Mouse (Mus musculus) lung, adult 18-20 months (tissue): ENCODE results near the gene Nif3l1.

Source experiments
- DNase-seq, 2 experiments: peaks; one replicate each; pipeline ENCODE4 v3.0.0; 2022; ENCODE audit warnings: mixed read lengths in 2 of 2

The Nif3l1 gene

DNA sequence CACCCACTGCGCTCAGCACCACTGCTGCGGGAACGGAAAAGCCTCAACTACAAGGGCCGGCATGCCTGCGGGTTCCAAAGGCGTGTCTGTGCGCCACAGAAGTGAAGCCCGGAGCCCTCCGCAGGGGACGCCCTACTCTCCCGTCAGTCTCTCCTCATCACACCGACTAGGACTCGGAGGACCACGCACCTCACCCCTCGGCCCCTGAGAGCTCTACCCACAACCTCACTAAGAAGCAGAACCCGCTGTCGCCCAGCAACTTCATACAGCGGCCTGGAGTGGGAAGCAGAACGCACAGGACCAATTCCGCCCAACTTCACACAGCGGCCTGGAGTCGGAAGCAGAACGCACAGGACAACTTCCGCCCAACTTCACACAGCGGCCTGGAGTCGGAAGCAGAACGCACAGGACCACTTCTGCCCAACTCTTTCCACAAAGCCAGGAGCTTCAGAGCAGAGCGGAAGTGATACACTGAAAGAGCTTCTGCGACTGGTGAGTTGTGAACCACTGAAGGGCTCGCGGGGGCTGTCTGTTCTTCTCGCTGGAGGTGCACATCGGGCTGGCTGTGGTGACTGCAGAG, at the start of gene Nif3l1, which contains the start of gene Ppil3:
Nif3l1 (plus strand) TSS at position 9 of the 580 bp plus-strand sequence.
Ppil3 (minus strand) TSS at position 344 of the 580 bp plus-strand sequence.
- DNase-seq, result peak; percentile 88 to 89

DNA sequence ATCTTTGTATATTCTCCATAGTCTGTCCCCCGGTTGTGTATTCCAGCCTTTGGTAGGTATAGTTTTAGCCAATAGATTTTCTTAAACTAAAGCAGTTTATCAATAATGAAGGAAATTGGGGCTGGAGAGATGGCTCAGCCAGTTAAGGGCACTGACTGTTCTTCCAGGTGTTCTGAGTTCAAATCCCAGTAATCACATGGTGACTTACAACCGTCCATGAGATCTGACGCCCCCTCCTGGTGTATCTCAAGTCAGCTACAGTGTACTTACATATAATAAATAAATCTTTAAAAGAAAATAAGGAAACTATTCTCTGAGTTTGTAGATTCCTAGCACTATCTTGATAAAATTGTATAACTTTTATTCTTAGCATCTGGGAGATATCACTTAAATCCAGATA, 49.6 kb upstream of the Nif3l1 start:
- no peak for DNase-seq

DNA sequence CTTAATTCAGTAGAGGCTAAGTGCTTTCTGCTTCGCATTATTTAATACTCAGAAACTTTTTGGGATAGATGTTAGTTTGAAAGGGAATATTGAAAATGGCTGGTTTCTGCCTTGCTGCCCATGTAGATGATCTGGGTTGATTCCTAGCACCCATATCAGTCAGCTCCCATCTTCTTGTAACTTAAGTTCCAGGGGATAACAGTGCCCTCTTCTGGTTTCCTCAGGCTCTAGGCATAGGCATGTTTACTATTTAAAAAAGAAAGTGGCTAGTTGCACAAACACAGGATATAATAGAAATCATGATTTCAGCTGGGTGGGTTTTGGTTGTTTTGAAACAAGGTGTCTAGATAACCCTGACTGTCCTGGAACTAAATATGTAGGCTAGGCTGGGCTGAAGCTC, 48.8 kb upstream of the Nif3l1 start:
- DNase-seq, result no peak

DNA sequence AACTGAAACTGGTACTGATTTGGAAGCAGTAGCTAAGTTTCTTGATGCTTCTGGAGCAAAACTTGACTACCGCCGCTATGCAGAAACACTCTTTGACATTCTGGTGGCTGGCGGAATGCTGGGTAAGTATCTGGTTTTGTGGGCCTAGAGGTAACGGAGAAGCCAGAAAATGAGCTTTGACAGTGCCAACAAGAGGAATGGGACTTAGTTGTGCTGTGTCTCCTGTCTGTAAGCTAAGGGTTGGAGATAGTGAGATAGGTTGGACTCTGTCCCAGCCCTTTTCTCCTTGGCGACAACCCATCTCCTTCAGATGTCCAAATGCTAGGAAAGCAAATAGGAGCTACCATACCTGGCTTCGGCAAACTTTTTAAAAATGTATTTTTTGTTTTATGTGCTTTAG, 47.2 kb upstream of the Nif3l1 start:
- DNase-seq, result no peak

DNA sequence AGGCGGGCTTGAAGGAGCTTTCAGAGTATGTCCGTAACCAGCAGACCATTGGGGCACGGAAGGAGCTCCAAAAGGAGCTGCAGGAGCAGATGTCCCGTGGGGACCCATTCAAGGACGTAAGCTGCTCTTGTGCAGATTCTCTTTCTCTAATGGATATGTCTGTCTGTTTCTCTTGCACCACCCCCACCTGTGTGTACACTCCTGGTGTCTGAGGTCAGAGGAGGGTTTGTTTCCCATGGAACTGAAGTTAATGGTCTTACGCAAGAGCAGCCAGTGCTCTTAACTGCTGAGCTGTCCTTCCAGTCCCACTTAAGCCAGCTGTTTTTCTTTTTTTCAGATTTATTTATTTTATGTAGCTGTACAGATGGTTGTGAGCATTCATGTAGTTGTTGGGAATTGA, 43.6 kb upstream of the Nif3l1 start:
- DNase-seq, result peak in 1 of 2 experiments; percentile 45

DNA sequence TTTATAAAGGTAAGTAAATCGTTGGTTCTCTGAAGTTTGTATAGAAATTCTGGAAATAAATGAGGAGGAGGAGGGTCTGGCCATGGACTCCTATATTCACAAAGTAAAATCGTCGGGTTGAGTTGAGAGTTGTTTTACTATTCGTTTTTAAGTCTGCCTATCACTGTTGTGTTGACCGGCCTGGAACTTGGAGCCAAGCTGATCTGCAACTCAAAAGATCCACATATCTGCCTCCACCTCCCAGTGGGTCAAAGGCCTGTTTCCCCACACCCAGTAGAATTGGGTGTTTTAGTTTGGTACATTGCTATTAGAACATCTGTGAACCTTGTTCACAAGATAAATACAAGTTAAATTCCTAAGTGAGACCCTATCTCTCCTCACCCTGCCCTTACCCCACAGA, 41.2 kb upstream of the Nif3l1 start:
- no peak for DNase-seq

DNA sequence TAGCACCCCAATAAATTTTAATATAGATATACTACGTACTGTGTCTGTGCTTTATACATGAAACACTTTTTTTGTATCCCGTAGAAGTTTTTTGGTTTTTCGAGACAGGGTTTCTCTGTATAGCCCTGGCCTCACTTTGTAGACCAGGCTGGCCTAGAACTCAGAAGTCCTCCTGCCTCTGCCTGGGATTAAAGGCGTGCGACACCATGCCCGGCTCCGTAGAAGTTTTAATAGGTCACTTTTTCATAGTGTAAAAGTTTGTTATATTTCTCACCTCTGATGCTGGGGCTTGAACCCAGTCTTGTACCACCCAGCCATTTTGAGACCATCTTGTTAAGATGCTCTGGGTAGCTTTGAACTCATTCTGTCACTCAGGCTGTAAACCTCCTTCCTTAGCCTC, 37.6 kb upstream of the Nif3l1 start:
- DNase-seq, result no peak

DNA sequence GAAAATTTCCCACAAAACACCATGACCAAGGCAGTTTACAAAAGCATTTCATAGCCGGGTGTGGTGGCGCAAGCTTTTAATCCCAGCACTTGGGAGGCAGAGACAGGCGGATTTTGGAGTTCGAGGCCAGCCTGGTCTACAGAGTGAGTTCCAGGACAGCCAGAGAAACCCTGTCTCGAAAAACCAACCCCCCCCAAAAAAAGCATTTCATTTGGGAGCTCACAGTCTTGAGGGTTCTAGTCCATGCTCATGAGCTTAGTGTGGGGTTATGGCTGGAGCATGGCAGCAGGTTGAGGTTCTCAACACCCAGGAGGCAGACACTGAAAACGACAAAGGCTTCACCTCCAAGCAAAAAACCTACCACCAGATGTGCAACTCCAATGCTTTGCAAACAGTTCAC, 36.8 kb upstream of the Nif3l1 start:
- DNase-seq, result no peak

DNA sequence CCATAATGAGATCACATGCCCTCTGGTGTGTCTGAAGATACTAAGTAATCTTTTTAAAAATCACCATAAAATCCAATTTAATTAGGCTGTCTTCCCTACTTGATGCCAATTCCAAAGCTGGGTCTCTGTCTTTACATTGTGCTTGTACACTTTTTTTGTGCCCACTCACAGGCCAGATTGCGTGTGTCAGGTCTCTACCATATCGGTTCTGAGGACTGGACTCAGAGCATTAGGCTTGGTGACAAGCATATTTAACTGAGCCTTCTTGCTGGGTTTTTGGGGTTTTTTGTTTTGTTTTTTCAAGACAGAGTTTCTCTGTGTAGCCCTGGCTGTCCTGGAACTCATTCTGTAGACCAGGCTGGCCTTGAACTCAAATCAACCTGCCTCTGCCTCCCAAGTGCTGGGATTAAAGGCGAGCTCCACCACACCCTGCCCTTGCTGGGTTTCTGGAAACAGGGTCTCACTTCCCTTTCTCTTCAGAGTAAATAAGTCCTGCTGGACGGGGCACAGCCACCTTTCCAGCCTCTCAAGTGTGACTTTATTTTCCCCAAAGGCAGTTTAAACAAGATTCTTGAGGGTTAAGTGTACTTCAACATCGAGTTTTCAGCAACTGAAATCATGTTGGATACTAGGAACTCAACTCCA, 35.3 kb upstream of the Nif3l1 start:
- DNase-seq, result no peak

DNA sequence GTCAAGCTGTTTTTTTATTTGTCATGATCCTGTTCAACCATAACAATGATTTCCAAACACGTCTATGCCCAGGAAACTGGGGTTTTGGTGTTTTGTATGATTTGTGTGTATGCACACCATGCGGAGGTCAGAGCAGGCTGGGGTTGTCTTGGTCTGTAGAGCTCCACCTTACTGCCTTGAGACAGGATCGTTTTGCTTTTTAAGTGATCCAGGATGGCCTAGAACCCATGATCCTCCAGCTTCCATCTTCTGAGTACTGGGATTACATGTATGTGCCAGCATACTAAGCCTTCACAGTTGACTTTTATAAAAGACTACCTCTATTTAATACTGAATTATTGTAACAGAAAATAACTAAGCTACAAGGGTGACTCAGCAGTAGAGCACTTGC, 34.8 kb upstream of the Nif3l1 start:
- DNase-seq, result no peak

DNA sequence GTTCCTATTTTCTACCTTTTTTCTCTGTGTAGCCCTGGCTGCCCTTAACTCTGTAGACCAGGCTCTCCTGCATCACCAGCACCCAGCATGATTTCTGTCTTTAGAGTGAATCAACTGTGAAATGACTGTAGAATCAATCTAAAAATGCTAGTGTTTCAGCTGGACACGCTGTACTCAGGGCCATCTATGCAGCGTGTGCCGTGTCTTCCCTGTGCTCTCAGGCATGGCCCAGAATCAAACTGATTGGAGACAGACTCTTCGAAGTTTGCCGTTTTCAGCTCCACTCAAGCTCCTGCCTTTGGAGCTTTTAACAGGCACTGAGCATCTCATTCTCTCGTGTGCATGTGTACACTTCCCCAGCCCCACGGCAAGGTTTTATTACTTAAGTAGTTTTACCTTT, 34.2 kb upstream of the Nif3l1 start:
- DNase-seq, result no peak

DNA sequence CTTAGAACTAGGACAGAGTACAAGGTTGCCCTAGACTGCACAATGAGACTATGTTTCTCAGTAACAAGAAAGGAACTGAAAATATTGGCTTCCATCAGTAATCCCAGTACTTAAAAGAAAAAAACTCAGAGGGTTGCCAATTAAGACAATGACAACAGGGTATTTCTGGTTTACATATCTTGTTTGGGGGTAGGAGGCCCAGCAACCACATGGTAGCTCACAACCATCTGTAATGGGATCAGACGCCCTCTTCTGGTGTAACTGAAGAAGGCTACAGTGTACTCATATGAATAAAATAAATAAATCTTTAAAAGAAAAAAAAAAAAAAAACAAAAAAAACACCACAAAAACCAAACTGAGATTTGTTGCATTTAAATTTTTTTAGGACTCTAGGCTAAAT, 29.5 kb upstream of the Nif3l1 start:
- DNase-seq, result no peak

DNA sequence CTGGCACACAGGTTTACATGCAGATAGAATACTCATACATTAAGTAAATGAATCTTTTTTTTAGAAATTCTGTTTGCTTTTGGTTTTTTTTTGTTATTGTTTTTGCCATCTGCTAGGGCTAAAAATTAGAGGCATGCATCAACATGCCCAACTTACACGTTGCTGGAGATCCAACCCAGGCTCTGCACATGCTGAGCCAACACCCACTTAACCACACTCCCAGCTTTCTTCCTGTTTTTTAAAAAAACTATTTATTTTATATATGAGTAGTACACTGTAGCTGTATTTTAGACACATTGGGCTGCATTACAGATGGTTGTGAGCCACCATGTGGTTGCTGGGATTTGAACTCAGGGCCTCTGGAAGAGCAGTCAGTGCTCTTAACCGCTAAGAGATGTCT, 28.9 kb upstream of the Nif3l1 start:
- no peak for DNase-seq

DNA sequence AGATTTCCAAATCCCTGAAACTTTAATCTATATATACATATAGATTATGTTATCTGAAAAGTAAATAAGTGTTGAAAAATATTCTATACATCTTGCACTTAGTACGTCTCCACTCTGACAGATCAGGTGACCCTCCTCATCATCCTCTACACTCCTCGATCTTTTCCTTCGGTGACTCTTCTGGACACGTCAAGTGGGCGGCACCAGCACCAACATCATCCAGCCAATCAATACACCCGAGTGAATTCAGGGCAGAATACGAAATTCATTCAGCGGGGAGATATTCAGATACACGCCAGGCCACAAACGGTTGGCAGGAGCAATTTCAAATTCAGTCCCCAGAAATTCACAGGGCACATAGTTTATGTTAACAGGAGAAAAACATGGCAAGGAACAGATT, 24.9 kb upstream of the Nif3l1 start:
- no peak for DNase-seq

DNA sequence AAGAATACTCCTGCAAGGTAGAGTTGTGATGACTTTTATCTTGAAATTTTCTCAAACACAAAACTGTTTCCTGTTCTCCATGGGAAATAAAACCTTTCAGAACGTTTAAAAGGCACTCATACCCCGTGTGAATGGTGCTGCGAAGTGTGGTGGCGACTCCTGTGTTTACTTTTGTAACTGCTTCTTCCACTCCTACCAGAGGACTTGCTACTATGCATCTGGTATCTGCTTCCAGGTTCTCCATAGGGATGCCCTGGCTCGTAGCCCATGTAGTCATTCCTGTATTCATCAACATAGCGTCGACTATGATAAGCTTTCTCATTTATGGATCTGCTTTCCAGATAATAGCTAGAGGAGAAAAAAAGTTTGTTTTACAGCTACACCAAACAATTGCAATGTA, 24.0 kb upstream of the Nif3l1 start:
- DNase-seq, result no peak

DNA sequence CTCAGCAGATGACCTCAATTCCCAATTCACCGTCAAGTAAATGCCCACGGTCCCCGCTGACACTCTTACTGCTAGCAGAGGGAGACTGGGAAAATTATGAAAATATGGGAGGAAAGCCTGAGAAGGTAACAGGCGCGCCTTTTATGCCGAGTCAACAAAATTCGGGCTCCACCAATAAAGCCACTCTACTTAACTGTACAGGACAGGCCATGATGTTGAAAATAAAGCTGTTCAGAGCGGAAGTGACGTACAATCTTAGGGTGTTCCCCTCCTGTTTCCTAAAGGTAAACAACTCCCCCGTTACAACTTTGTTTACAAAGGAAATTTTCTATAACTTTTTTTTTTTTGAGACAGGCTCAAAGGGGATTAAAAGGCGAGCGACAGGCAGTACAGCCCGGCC, 22.1 kb upstream of the Nif3l1 start:
- DNase-seq, result peak; percentile 45 to 81

DNA sequence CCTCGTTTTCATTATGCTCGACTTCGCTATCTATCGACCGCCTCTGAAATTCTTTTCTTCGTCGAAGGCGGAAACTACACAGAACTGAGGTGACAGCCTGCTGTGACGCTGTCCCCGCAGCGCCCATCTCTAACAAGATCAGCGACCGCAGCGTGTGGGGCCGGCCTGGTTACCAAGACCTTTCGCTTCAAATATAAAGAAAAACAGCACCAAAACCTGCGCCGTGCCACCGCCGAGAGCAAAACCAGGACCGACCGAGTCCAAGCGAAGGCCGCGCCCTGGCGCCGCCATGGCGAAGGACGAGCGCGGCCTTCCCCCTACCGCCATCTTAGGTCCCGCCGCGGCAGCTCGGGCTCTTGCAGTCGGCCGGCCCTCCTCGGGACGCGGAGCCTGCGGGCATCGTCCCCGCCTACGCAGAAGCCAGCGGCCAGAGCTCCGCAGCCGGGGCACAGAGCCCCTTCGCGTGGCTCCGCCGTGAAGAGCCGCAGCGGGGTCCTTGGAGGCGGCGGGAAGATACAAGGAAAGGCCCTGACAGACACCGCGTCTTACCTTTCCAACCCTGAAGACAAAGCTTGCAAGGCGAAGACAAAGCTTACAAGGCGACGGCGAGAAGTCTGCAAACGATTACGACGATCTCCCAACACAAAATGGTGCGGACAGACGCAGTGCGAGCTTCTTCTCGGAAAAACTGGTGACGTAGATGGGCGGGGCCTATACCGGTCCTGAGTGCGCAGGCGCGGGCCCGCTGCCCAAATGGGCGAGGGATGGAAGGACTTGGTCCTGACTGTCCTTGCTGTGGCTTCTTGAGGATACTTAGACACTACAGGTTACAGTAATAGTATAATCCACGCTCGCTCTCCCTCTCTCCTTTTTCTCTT, 21.3 kb upstream of the Nif3l1 start, which contains the start of gene Clk1:
Clk1 (minus strand) TSS at position 696 of the 878 bp plus-strand sequence.
- peak; percentile 97 to 98 for DNase-seq

DNA sequence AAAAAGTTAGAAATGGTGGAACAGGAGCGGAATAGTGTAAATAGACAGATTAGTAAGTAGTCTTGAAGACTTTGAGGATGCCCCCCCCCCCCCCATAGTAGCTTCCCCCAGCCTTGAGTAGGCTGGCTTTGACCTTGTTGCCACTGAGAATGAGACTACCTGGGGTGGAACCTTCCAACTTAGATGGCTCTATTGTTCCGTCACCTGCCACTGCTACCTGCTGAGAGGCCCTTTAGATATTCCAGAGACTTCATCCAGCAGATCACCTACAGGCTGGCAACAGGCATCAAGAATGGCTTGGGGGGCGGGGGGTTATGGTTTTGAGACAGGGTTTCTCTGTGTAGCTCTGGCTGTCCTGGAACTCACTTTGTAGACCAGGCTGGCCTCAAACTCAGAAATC, 20.4 kb upstream of the Nif3l1 start:
- DNase-seq, result no peak

DNA sequence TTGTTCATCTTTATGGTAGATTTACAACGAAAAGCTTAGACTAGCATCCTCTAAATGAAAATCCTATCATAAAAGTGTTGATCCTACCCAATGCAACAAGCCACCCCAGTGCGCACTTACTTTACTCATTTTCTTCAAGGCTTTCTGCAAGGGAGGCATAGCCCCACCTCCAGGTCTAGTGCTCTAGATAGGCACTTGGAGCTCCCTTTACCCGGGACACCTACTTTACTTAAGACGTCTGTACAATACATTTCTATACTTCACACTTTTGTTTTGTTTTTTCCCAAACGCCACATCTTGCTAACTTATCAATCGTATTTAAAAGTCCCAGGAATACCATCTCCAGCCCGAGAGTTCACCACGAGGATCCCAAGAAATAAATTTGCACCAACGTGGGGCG, 260 bp upstream of the Nif3l1 start:
- DNase-seq, result no peak

DNA sequence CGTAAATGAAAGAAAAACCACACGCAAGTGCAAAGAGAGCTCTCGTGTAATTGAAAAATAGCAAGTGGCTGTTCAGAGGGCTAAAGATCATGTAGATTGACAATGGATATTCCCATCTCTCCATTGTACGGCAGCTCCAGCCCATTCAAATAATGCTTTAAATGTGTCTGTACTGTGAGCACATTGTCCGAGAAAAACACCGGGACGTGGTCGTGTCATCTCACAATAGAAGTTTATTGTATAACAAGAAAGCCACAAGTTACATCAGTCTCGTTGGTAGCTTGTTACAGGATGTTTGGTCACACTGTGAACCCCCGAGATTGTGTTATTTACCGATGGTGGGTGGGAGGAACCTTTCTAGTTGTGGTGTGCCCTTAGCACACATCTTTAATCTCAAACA, 910 bp downstream of the Nif3l1 start:
- DNase-seq, result no peak

DNA sequence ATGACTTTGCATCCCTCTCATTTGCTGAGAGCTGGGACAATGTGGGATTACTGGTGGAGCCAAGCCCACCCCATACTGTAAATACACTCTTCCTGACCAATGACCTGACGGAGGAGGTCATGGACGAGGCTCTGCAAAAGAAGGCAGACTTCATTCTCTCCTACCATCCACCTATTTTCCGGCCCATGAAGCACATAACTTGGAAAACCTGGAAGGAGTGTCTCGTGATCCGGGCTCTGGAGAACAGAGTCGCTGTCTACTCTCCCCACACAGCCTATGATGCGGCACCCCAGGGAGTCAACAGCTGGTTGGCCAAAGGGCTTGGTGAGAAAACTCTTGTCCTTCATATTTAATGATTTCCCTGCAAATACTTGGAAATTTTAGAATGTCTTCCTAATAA, 2.8 kb downstream of the Nif3l1 start:
- DNase-seq, result no peak

DNA sequence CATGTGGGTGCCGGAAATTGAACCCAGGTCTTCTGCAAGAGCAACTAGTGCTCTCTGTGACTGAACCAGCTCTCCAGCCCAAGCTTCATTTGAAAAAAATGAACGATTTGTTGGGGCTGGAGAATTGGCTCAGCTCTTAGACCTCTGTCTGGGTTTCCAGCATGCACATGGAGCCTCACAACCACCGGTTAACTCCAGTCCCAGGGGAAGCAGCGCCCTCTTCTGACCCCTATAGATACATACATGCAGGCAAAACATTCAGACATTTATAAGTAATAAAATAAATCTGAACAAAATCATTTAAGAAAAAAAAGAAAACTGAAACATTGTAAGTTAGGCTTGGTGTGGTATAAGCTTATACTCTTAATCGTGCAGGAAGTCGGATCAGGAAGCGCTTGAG, 3.4 kb downstream of the Nif3l1 start:
- no peak for DNase-seq

DNA sequence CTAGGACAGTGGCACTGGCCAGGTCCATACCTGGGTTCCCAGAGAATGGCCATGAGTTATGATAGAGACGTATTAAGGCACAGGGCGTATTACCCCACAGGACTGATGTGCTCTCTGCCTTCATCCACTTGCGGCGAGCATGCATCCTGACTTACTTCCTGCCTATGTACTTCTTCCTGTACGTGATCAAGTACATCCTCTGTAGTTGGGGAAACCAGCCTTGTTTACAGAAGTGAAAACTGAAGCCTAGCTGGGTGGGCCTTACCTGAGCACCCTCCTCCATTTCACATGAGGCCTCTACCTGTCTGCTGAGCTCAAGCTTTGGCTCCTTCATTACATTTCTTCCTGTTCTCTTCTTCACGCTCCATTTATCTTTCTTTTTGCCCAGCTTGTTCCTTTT, 9.4 kb downstream of the Nif3l1 start:
- DNase-seq, result no peak

DNA sequence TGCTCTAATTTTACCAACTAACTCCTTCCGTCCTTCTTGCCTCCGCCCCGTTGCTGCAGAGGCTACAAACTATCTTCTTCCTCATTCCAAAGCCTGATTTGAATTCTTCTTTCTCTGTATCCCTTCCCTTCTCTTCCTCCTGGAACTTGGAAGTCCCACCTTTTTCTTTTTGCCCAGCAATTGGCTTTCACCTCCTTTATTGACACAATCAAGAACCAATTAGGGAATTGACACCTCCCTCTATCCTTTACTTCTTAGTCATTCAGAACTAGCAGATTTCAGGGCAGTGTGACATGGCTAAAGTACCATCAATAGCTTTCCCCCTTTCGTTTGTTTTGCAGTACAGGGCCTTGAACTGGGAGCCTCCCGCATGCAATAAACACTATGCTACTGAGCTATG, 13.2 kb downstream of the Nif3l1 start:
- no peak for DNase-seq
